Mouse (Mus musculus) forebrain, postnatal 0 days (tissue): Measurements from ENCODE around the gene Cacng7. TPM values are rescaled to one million over a fixed set of nuclear protein-coding genes. Genes with fewer than 3 reads are reported as not detected.

ENCODE experiments used
- ATAC-seq: fragments of 200-750 bp; cut with Nextera tagmentation; 2 replicates; pipeline ENCODE4 v1.8.0; 2017; ENCODE audit warnings: mild to moderate bottlenecking, moderate library complexity
- DNase-seq: peaks from one replicate; pipeline ENCODE4 v3.0.0-alpha.2; 2015
- H3K27ac ChIP-seq: fragments of 300-500 bp; sonication (generic); 2 replicates; pipeline ENCODE4 v1.5.1; 2014; ENCODE audit warnings: low read depth, mild to moderate bottlenecking, antibody characterized with exemption, low read length, moderate library complexity, mixed read lengths
- H3K27me3 ChIP-seq: fragments of 300-500 bp; sonication (generic); 2 replicates; pipeline ENCODE4 v1.6.1; 2014; ENCODE audit warnings: mild to moderate bottlenecking, low read length, mixed read lengths; ENCODE audit not compliant: insufficient read depth
- H3K36me3 ChIP-seq: fragments of 300-500 bp; sonication (generic); 2 replicates; pipeline ENCODE4 v1.6.1; 2014; ENCODE audit warnings: mild to moderate bottlenecking, moderate library complexity; ENCODE audit not compliant: insufficient read depth
- H3K4me1 ChIP-seq: fragments of 300-500 bp; sonication (generic); 2 replicates; pipeline ENCODE4 v1.6.1; 2014; ENCODE audit warnings: antibody characterized with exemption; ENCODE audit not compliant: insufficient read depth
- H3K4me2 ChIP-seq: fragments of 300-500 bp; sonication (generic); 2 replicates; pipeline ENCODE4 v1.6.1; 2014; ENCODE audit warnings: low read depth, mild to moderate bottlenecking, moderate library complexity
- H3K4me3 ChIP-seq: fragments of 300-500 bp; sonication (generic); 2 replicates; pipeline ENCODE4 v1.5.1; 2014; ENCODE audit warnings: low read depth, low read length, mixed read lengths
- H3K9ac ChIP-seq: fragments of 300-500 bp; sonication (generic); 2 replicates; pipeline ENCODE4 v1.6.1; 2014; ENCODE audit warnings: mild to moderate bottlenecking
- H3K9me3 ChIP-seq: fragments of 300-500 bp; sonication (generic); 2 replicates; pipeline ENCODE4 v1.6.1; 2016; ENCODE audit warnings: low read length
- CTCF ChIP-seq: sonication (generic); IDR thresholded peaks from 2 replicates; pipeline ENCODE4 v1.5.1; 2016; ENCODE audit warnings: antibody characterized with exemption, control low read depth, low read depth
- WGBS: fragments of 180-500 bp; shearing (Covaris S2); extraction: QIAGEN DNeasy Blood & Tissue Kit; methylation state at CpG from one replicate; pipeline ENCODE4 v1.1.7; 2014; 5-methylcytosine and 5-hydroxymethylcytosine counted together
- polyA plus RNA-seq: library from polyadenylated mRNA; unstranded; fragments of >200 nt; fragmentation: Nextera tagmentation; extraction: Ambion mirVana; gene quantifications from 2 replicates; pipeline ENCODE4 v1.2.1, GENCODE M21; 2015
- total RNA-seq: library from RNA; depleted of rRNA; stranded (reverse); fragments of >200 nt; gene quantifications from 2 replicates; pipeline ENCODE4 v1.2.3, GENCODE M21; 2014

Gene Cacng7
- total and polyA plus RNA-seq, 2 experiments from 2014 or later, result 2.5 to 73.4 TPM

- no peak for DNase-seq
- H3K4me2 ChIP-seq, result no peak overlapping the region
- 96% methylated on average over 16 of the region's 16 CpGs for WGBS
- H3K4me1 ChIP-seq, result 0 out of 2 replicates have a peak, but pooled peaks cover 2% of the 10 kb centered on the region
- H3K27ac ChIP-seq, result no peak overlapping the region
- ATAC-seq, result no peak
- no peak overlapping the region for H3K9ac ChIP-seq
- no peaks in the 10 kb centered on the region for H3K9me3 ChIP-seq
- H3K36me3 ChIP-seq, result peaks cover 33% of the 10 kb centered on the region
- H3K4me3 ChIP-seq, result no peak overlapping the region
- H3K27me3 ChIP-seq, result peaks cover 6% of the 10 kb centered on the region; the same call in 1 of the 2 replicates
- TF ChIP-seq CTCF, result no peak
Measured at GRCm38 (mm10) chr7:3296711-3297110, 36.0 kb upstream of the Cacng7 start.

- 44% methylated on average over 7 of the region's 7 CpGs for WGBS
- ATAC-seq, result no peak
- Histone ChIP-seq H3K4me3 (no peak overlapping the region), H3K27me3 (peaks cover 6% of the 10 kb centered on the region; the same call in 1 of the 2 replicates), H3K4me2 (no peak overlapping the region), H3K9me3 (no peaks in the 10 kb centered on the region), H3K36me3 (peaks cover 26% of the 10 kb centered on the region), H3K4me1 (peaks cover 17% of the 10 kb centered on the region; the same call in 1 of the 2 replicates), H3K27ac (peak overlapping the region; percentile 59), H3K9ac (no peak overlapping the region)
- TF ChIP-seq CTCF, result peak; percentile 52
- DNase-seq, result peak; percentile 40
Measured at GRCm38 (mm10) chr7:3299941-3300617, 32.7 kb upstream of the Cacng7 start.

DNA sequence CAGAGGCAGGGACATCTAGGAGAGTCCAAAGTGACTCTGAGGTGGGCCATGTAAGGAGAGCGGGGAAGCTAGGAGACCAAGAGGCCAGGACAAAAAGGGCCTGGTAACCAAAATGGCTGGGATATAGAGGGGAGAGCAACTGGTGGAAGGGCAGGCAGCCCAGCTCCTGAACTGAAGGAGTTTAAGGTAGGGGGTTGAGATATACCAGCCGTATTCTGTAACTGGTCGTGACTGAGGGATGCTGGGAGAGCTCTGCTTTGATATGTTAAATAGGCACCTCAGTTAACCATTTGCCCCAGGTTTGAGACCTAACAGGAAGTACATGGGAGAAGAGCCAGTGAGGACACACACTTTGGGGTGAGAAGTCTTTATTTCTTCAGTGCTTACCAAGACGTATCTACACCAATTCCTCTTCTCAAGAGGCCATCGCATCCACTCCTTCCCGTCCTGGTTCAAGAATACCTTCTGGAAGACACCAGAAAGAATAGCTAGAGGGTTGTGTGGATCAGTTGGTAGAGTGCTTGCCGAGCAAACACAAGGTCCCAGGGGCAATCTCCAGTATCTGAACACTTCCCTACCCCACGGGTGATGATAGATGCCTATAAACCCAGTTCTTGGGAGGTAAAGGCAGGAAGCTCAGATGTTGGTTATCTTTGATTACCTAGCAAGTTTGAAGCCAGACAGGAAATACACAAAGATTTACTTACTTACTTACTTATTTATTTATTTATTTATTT is 31.7 kb upstream of the Cacng7 start:
- H3K27ac ChIP-seq, result no peak overlapping the region
- peaks cover 6% of the 10 kb centered on the region; the same call in 1 of the 2 replicates for H3K27me3 ChIP-seq
- TF ChIP-seq CTCF, result no peak
- no peaks in the 10 kb centered on the region for H3K9me3 ChIP-seq
- 82% methylated on average over 8 of the region's 8 CpGs for WGBS
- DNase-seq (no peak), ATAC-seq (no peak)
- H3K9ac ChIP-seq, result no peak overlapping the region
- no peak overlapping the region for H3K4me3 ChIP-seq
- H3K4me1 ChIP-seq, result peaks cover 17% of the 10 kb centered on the region; the same call in 1 of the 2 replicates
- peaks cover 23% of the 10 kb centered on the region for H3K36me3 ChIP-seq
- no peak overlapping the region; the same call in 1 of the 2 replicates for H3K4me2 ChIP-seq

DNA sequence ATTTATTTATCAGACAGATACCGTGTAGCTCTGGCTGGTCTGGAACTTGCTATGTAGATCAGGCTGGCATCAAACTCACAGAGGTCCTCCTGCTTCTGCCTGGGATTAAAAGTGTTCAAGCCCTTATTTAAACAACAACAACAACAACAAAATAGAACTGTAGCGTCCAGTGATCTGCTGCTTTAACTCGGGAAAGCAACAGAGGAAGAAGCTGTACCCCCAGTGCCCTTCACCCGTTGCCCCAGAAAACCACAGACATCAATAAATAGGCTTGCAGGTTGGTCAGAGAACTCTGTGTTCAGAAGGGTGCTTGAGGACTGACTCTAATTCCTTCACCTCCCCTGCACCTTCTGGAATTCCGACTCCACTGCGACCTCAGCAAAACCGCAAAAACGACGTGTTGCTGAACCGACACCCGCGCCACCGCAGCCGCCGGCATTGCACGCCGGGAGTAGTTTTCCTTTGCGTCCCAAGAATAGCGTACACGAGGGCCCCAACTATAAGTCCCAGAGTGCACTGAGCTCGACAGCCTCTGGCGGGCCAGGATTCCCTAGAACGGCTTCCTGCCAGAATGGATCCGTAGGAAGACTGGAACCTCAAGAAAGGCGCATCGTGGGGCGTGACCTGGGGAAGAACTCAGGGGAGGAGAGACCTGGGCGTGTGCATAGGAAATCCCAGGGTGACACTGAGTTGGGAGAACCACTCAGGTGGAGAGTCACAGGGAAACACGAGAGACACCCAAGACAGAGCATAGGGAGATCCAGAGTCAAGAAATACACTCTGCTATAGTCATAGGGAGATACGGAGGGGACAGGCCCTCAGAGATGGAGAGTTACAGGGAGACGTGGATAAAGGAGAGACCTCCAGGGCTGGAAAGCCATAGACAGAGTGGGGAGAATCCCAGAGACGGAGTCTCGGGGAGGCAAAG is 30.9 kb upstream of the Cacng7 start:
- H3K27me3 ChIP-seq, result peaks cover 6% of the 10 kb centered on the region; the same call in 1 of the 2 replicates
- peak overlapping the region; percentile 65 for H3K9ac ChIP-seq
- H3K4me1 ChIP-seq, result peaks cover 17% of the 10 kb centered on the region; the same call in 1 of the 2 replicates
- DNase-seq, result peak; percentile 55
- TF ChIP-seq CTCF, result no peak
- 9% methylated on average over 33 of the region's 33 CpGs for WGBS
- peak overlapping the region; percentile 48 for H3K4me3 ChIP-seq
- peaks cover 20% of the 10 kb centered on the region for H3K36me3 ChIP-seq
- H3K27ac ChIP-seq, result no peak overlapping the region
- peak overlapping the region; percentile 83 for H3K4me2 ChIP-seq
- peak; percentile 36 for ATAC-seq
- no peaks in the 10 kb centered on the region for H3K9me3 ChIP-seq

GRCm38 (mm10) chr7:3302556-3303275 is 30.0 kb upstream of the Cacng7 start:
- 2% methylated on average over 16 of the region's 16 CpGs for WGBS
- DNase-seq (peak; percentile 62), ATAC-seq (peak; percentile 0; the same call in 1 of the 2 replicates)
- Histone ChIP-seq H3K4me3 (peak overlapping the region; percentile 48), H3K9me3 (no peaks in the 10 kb centered on the region), H3K9ac (peak overlapping the region; percentile 65), H3K27ac (peak overlapping the region; percentile 71; the same call in 1 of the 2 replicates), H3K4me2 (peak overlapping the region; percentile 83), H3K36me3 (peaks cover 12% of the 10 kb centered on the region; the same call in 1 of the 2 replicates), H3K27me3 (peaks cover 6% of the 10 kb centered on the region; the same call in 1 of the 2 replicates), H3K4me1 (peaks cover 17% of the 10 kb centered on the region; the same call in 1 of the 2 replicates)
- TF ChIP-seq CTCF, result peak; percentile 73

DNA sequence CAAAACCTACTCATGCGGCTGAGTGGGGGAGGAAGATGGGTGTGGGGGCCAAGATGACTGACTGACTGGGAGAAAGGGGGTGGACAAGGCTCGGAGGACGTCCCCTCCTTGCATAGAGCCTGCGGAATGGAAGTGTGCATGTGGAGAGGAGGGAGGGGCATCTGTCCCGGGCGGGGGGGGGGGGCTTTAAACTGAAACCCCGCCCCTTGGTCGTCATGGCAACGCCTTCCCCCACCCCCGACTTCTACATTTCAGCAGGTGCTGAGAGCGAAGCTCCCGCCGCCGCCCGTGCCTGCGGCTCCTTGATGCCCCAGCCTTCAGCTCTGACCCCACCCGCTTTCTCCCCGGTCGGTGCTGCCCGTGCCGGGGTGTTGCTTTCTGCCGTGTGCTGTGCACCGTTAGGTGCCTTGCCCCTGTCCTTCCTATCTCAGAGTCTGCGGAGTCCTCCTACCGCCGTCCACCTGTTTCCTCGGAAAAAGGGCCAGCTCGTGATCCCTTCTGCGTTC is 29.4 kb upstream of the Cacng7 start:
- no peaks in the 10 kb centered on the region for H3K9me3 ChIP-seq
- H3K4me1 ChIP-seq, result peaks cover 17% of the 10 kb centered on the region; the same call in 1 of the 2 replicates
- H3K27me3 ChIP-seq, result peaks cover 6% of the 10 kb centered on the region; the same call in 1 of the 2 replicates
- peak overlapping the region; percentile 48 for H3K4me3 ChIP-seq
- H3K36me3 ChIP-seq, result 0 out of 2 replicates have a peak, but pooled peaks cover 6% of the 10 kb centered on the region
- peak overlapping the region; percentile 71 for H3K27ac ChIP-seq
- no peak for TF ChIP-seq CTCF
- peak; percentile 80 for DNase-seq
- WGBS, result 2% methylated on average over 18 of the region's 29 CpGs
- peak overlapping the region; percentile 65 for H3K9ac ChIP-seq
- peak; percentile 44 for ATAC-seq
- H3K4me2 ChIP-seq, result peak overlapping the region; percentile 83
